Mouse (Mus musculus): Measurements from ENCODE around the gene Brd3. TPM values are rescaled to one million over a fixed set of nuclear protein-coding genes. Genes with fewer than 3 reads are reported as not detected.

Brd3 gene
- polyA plus RNA-seq, 1 experiment from 2014 or later: 126 TPM

GRCm38 (mm10) chr2:27445910-27446309 lies 61.6 kb downstream of the Brd3 start:
- Histone ChIP-seq H3K9me3 (ENCODE audit: control insufficient read depth, low read length) (no peaks in the 10 kb centered on the region), H3K27ac (ENCODE audit: low read depth, low read length) (no peak overlapping the region), H3K36me3 (ENCODE audit: control insufficient read depth, insufficient read depth, low read length) (peaks cover 43% of the 10 kb centered on the region), H3K27me3 (ENCODE audit: control insufficient read depth, insufficient read depth, low read length) (no peaks in the 10 kb centered on the region), H3K4me3 (ENCODE audit: low read depth, low read length) (no peak overlapping the region), H3K9ac (replicated peaks; ENCODE audit: low read depth, low read length) (no peak overlapping the region), H3K4me1 (ENCODE audit: control insufficient read depth, insufficient read depth, low read length) (peaks cover 14% of the 10 kb centered on the region), H3K4me2 (ENCODE audit: low read depth, low read length) (no peak overlapping the region)
- no peak for ATAC-seq (ENCODE audit: low read depth)
- 92% methylated on average over 3 of the region's 3 CpGs for WGBS

- Histone ChIP-seq H3K9ac (replicated peaks; ENCODE audit: low read depth, low read length) (no peak overlapping the region), H3K9me3 (ENCODE audit: control insufficient read depth, low read length) (no peaks in the 10 kb centered on the region), H3K27ac (ENCODE audit: low read depth, low read length) (no peak overlapping the region), H3K4me3 (ENCODE audit: low read depth, low read length) (peak overlapping the region; percentile 58), H3K27me3 (ENCODE audit: control insufficient read depth, insufficient read depth, low read length) (no peaks in the 10 kb centered on the region), H3K4me1 (ENCODE audit: control insufficient read depth, insufficient read depth, low read length) (peaks cover 14% of the 10 kb centered on the region), H3K36me3 (ENCODE audit: control insufficient read depth, insufficient read depth, low read length) (peaks cover 20% of the 10 kb centered on the region), H3K4me2 (ENCODE audit: low read depth, low read length) (peak overlapping the region; percentile 51)
- 74% methylated on average over 5 of the region's 5 CpGs for WGBS
- no peak for ATAC-seq (ENCODE audit: low read depth)
Observed at GRCm38 (mm10) chr2:27443450-27443708, 64.1 kb downstream of the Brd3 start.

GRCm38 (mm10) chr2:27442708-27443449 lies 64.6 kb downstream of the Brd3 start:
- Histone ChIP-seq H3K9ac (replicated peaks; ENCODE audit: low read depth, low read length) (peak overlapping the region; percentile 69), H3K27ac (ENCODE audit: low read depth, low read length) (peak overlapping the region; percentile 58; the same call in 1 of the 2 replicates), H3K4me3 (ENCODE audit: low read depth, low read length) (peak overlapping the region; percentile 58), H3K9me3 (ENCODE audit: control insufficient read depth, low read length) (no peaks in the 10 kb centered on the region), H3K27me3 (ENCODE audit: control insufficient read depth, insufficient read depth, low read length) (no peaks in the 10 kb centered on the region), H3K36me3 (ENCODE audit: control insufficient read depth, insufficient read depth, low read length) (peaks cover 15% of the 10 kb centered on the region), H3K4me1 (ENCODE audit: control insufficient read depth, insufficient read depth, low read length) (peaks cover 14% of the 10 kb centered on the region), H3K4me2 (ENCODE audit: low read depth, low read length) (peak overlapping the region; percentile 51)
- peak; percentile 63 for ATAC-seq (ENCODE audit: low read depth)
- 34% methylated on average over 20 of the region's 20 CpGs for whole genome bisulfite sequencing

- Histone ChIP-seq H3K4me1 (ENCODE audit: control insufficient read depth, insufficient read depth, low read length) (peaks cover 14% of the 10 kb centered on the region), H3K4me3 (ENCODE audit: low read depth, low read length) (peak within 1 kb of the TSS; percentile 58), H3K9me3 (ENCODE audit: control insufficient read depth, low read length) (no peaks in the 10 kb centered on the region), H3K27ac (ENCODE audit: low read depth, low read length) (peak within 1 kb of the TSS; percentile 76), H3K4me2 (ENCODE audit: low read depth, low read length) (peak within 1 kb of the TSS; percentile 51), H3K27me3 (ENCODE audit: control insufficient read depth, insufficient read depth, low read length) (no peaks in the 10 kb centered on the region), H3K36me3 (ENCODE audit: control insufficient read depth, insufficient read depth, low read length) (peaks cover 12% of the 10 kb centered on the region), H3K9ac (replicated peaks; ENCODE audit: low read depth, low read length) (peak within 1 kb of the TSS; percentile 69)
- WGBS: 2% methylated on average over 32 of the region's 36 CpGs
- ATAC-seq (ENCODE audit: low read depth): peak; percentile 93
Observed at GRCm38 (mm10) chr2:27441767-27442707, 65.4 kb downstream of the Brd3 start, which contains the start of gene Brd3os. Brd3os (plus strand) TSS chr2:27442324.

- Histone ChIP-seq H3K4me1 (ENCODE audit: control insufficient read depth, insufficient read depth, low read length) (peaks cover 6% of the 10 kb centered on the region), H3K4me2 (ENCODE audit: low read depth, low read length) (no peak overlapping the region), H3K27me3 (ENCODE audit: control insufficient read depth, insufficient read depth, low read length) (no peaks in the 10 kb centered on the region), H3K4me3 (ENCODE audit: low read depth, low read length) (no peak overlapping the region), H3K9me3 (ENCODE audit: control insufficient read depth, low read length) (no peaks in the 10 kb centered on the region), H3K27ac (ENCODE audit: low read depth, low read length) (no peak overlapping the region), H3K9ac (replicated peaks; ENCODE audit: low read depth, low read length) (no peak overlapping the region), H3K36me3 (ENCODE audit: control insufficient read depth, insufficient read depth, low read length) (no peaks in the 10 kb centered on the region)
- no peak for ATAC-seq (ENCODE audit: low read depth)
- WGBS: 22% methylated on average over 11 of the region's 11 CpGs
Observed at GRCm38 (mm10) chr2:27438281-27438680, 69.2 kb downstream of the Brd3 start.

GRCm38 (mm10) chr2:27437876-27438275 lies 69.6 kb downstream of the Brd3 start:
- Histone ChIP-seq H3K36me3 (ENCODE audit: control insufficient read depth, insufficient read depth, low read length) (no peaks in the 10 kb centered on the region), H3K4me2 (ENCODE audit: low read depth, low read length) (no peak overlapping the region), H3K27ac (ENCODE audit: low read depth, low read length) (no peak overlapping the region), H3K4me3 (ENCODE audit: low read depth, low read length) (no peak overlapping the region), H3K9ac (replicated peaks; ENCODE audit: low read depth, low read length) (no peak overlapping the region), H3K27me3 (ENCODE audit: control insufficient read depth, insufficient read depth, low read length) (no peaks in the 10 kb centered on the region), H3K9me3 (ENCODE audit: control insufficient read depth, low read length) (no peaks in the 10 kb centered on the region), H3K4me1 (ENCODE audit: control insufficient read depth, insufficient read depth, low read length) (peaks cover 2% of the 10 kb centered on the region)
- 48% methylated on average over 1 of the region's 1 CpGs for whole genome bisulfite sequencing
- ATAC-seq (ENCODE audit: low read depth): no peak

- no peak for ATAC-seq (ENCODE audit: low read depth)
- Histone ChIP-seq H3K4me1 (ENCODE audit: control insufficient read depth, insufficient read depth, low read length) (peaks cover 2% of the 10 kb centered on the region; the same call in 1 of the 2 replicates), H3K27ac (ENCODE audit: low read depth, low read length) (no peak overlapping the region), H3K9ac (replicated peaks; ENCODE audit: low read depth, low read length) (no peak overlapping the region), H3K4me2 (ENCODE audit: low read depth, low read length) (no peak overlapping the region), H3K36me3 (ENCODE audit: control insufficient read depth, insufficient read depth, low read length) (no peaks in the 10 kb centered on the region), H3K27me3 (ENCODE audit: control insufficient read depth, insufficient read depth, low read length) (no peaks in the 10 kb centered on the region), H3K4me3 (ENCODE audit: low read depth, low read length) (no peak overlapping the region), H3K9me3 (ENCODE audit: control insufficient read depth, low read length) (no peaks in the 10 kb centered on the region)
- WGBS: 88% methylated on average over 2 of the region's 2 CpGs
Observed at GRCm38 (mm10) chr2:27432599-27432998, 74.9 kb downstream of the Brd3 start.

- ATAC-seq (ENCODE audit: low read depth): no peak
- H3K9me3 ChIP-seq (ENCODE audit: control insufficient read depth, low read length): no peaks in the 10 kb centered on the region
Observed at GRCm38 (mm10) chr2:27430621-27431020, 76.8 kb downstream of the Brd3 start.

GRCm38 (mm10) chr2:27428071-27428470 lies 79.4 kb downstream of the Brd3 start:
- no peak overlapping the region for H3K4me2 ChIP-seq (ENCODE audit: low read depth, low read length)
- H3K9ac ChIP-seq (replicated peaks; ENCODE audit: low read depth, low read length): no peak overlapping the region
- H3K27ac ChIP-seq (ENCODE audit: low read depth, low read length): no peak overlapping the region
- H3K27me3 ChIP-seq (ENCODE audit: control insufficient read depth, insufficient read depth, low read length): no peaks in the 10 kb centered on the region
- no peak overlapping the region for H3K4me3 ChIP-seq (ENCODE audit: low read depth, low read length)
- 0% methylated on average over 4 of the region's 4 CpGs for WGBS
- no peaks in the 10 kb centered on the region for H3K36me3 ChIP-seq (ENCODE audit: control insufficient read depth, insufficient read depth, low read length)
- peak; percentile 32; the same call in 1 of the 2 replicates for ATAC-seq (ENCODE audit: low read depth)
- no peaks in the 10 kb centered on the region for H3K9me3 ChIP-seq (ENCODE audit: control insufficient read depth, low read length)
- peaks cover 27% of the 10 kb centered on the region for H3K4me1 ChIP-seq (ENCODE audit: control insufficient read depth, insufficient read depth, low read length)

More at GRCm38 (mm10) chr2:27430621-27431020, 76.8 kb downstream of the Brd3 start:
- Histone ChIP-seq H3K4me2 (ENCODE audit: low read depth, low read length) (no peak overlapping the region), H3K36me3 (ENCODE audit: control insufficient read depth, insufficient read depth, low read length) (no peaks in the 10 kb centered on the region), H3K27ac (ENCODE audit: low read depth, low read length) (no peak overlapping the region), H3K4me3 (ENCODE audit: low read depth, low read length) (no peak overlapping the region), H3K9ac (replicated peaks; ENCODE audit: low read depth, low read length) (no peak overlapping the region), H3K27me3 (ENCODE audit: control insufficient read depth, insufficient read depth, low read length) (no peaks in the 10 kb centered on the region), H3K4me1 (ENCODE audit: control insufficient read depth, insufficient read depth, low read length) (peaks cover 8% of the 10 kb centered on the region; the same call in 1 of the 2 replicates)
- 92% methylated on average over 7 of the region's 7 CpGs for WGBS
